Mouse (Mus musculus): ENCODE data around the gene Ntm. TPM values are rescaled to one million over a fixed set of nuclear protein-coding genes. Genes with fewer than 3 reads are reported as not detected.

Gene Ntm
- 93.0 and 95.8 TPM in 2 replicates for polyA plus RNA-seq (2012; rRNA removed)

GRCm38 (mm10) chr9:29962978-29963377, at the start of gene Ntm:
Ntm (minus strand) TSS chr9:29963141.

